Mouse (Mus musculus) right cerebral cortex, adult 18-20 months (tissue): ENCODE results near the gene S100a3.
A peak's percentile ranks its signal among the peaks of the same experiment; 100 is the strongest.

Experiments used
- DNase-seq: peaks from one replicate; pipeline ENCODE4 v3.0.0; 2022; ENCODE audit warnings: mixed read lengths

Gene S100a3

GRCm38 (mm10) chr3:90604416-90604815 is 44.0 kb downstream of the S100a3 start:
- peak; percentile 70 for DNase-seq

- no peak for DNase-seq
These were observed 44.7 kb downstream of the S100a3 start for GRCm38 (mm10) chr3:90605049-90605448.

GRCm38 (mm10) chr3:90605736-90606135 is 45.4 kb downstream of the S100a3 start:
- DNase-seq: no peak

- DNase-seq: no peak
These were observed 45.8 kb downstream of the S100a3 start for GRCm38 (mm10) chr3:90606185-90606584.

GRCm38 (mm10) chr3:90607361-90607760 is 47.0 kb downstream of the S100a3 start:
- no peak for DNase-seq

- no peak for DNase-seq
These were observed 47.8 kb downstream of the S100a3 start, which contains the start of gene S100a5 for GRCm38 (mm10) chr3:90608223-90608622. TSS of gene S100a5 (plus strand) at chr3:90608523.

GRCm38 (mm10) chr3:90609102-90609501 is 48.7 kb downstream of the S100a3 start:
- no peak for DNase-seq

GRCm38 (mm10) chr3:90611494-90611893 is 51.1 kb downstream of the S100a3 start:
- no peak for DNase-seq

GRCm38 (mm10) chr3:90612061-90612460 is 51.7 kb downstream of the S100a3 start:
- DNase-seq: no peak

GRCm38 (mm10) chr3:90612728-90613291 is 52.4 kb downstream of the S100a3 start, which contains the start of gene S100a6:
TSS of gene S100a6 (plus strand) at chr3:90612882.
- peak; percentile 48 for DNase-seq

- DNase-seq: no peak
These were observed 53.2 kb downstream of the S100a3 start for GRCm38 (mm10) chr3:90613461-90614147.

- DNase-seq: no peak
These were observed 53.8 kb downstream of the S100a3 start for GRCm38 (mm10) chr3:90614148-90614530.

GRCm38 (mm10) chr3:90614611-90615251 is 54.4 kb downstream of the S100a3 start:
- DNase-seq: no peak

GRCm38 (mm10) chr3:90615415-90615814 is 55.0 kb downstream of the S100a3 start:
- peak; percentile 83 for DNase-seq

GRCm38 (mm10) chr3:90615911-90616310 is 55.5 kb downstream of the S100a3 start:
- no peak for DNase-seq

GRCm38 (mm10) chr3:90617586-90617985 is 57.2 kb downstream of the S100a3 start:
- no peak for DNase-seq

GRCm38 (mm10) chr3:90621552-90621951 is 61.2 kb downstream of the S100a3 start:
- no peak for DNase-seq

- DNase-seq: peak; percentile 46
These were observed 63.2 kb downstream of the S100a3 start for GRCm38 (mm10) chr3:90623435-90624071.

GRCm38 (mm10) chr3:90625496-90625895 is 65.1 kb downstream of the S100a3 start:
- DNase-seq: no peak

- no peak for DNase-seq
These were observed 66.1 kb downstream of the S100a3 start for GRCm38 (mm10) chr3:90626266-90627021.

- DNase-seq: no peak
These were observed 67.0 kb downstream of the S100a3 start for GRCm38 (mm10) chr3:90627366-90627765.

GRCm38 (mm10) chr3:90627807-90628206 is 67.4 kb downstream of the S100a3 start:
- DNase-seq: no peak

GRCm38 (mm10) chr3:90629298-90629697 is 68.9 kb downstream of the S100a3 start:
- DNase-seq: no peak
